Mouse (Mus musculus): ENCODE data around the gene Ldb3. TPM values are rescaled to one million over a fixed set of nuclear protein-coding genes. Genes with fewer than 3 reads are reported as not detected.

The Ldb3 gene
- polyA plus RNA-seq, 1 experiment from 2014 or later: 0.48 TPM

GRCm38 (mm10) chr14:34497346-34497745 lies 91.1 kb downstream of the Ldb3 start:
- no peaks in the 10 kb centered on the region for H3K36me3 ChIP-seq
- H3K27me3 ChIP-seq (ENCODE audit: low read depth, poor library complexity, severe bottlenecking): no peaks in the 10 kb centered on the region
- WGBS: 91% methylated on average over 3 of the region's 3 CpGs
- peaks cover 47% of the 10 kb centered on the region for H3K4me1 ChIP-seq
- H3K9me3 ChIP-seq (replicated peaks): no peaks in the 10 kb centered on the region
- DNase-seq (ENCODE audit: low spot score): no peak
- no peak overlapping the region for H3K4me3 ChIP-seq
- H3K27ac ChIP-seq: no peak overlapping the region

GRCm38 (mm10) chr14:34493682-34494081 lies 94.8 kb downstream of the Ldb3 start:
- Histone ChIP-seq H3K27ac (no peak overlapping the region), H3K9me3 (replicated peaks) (no peaks in the 10 kb centered on the region), H3K27me3 (ENCODE audit: low read depth, poor library complexity, severe bottlenecking) (no peaks in the 10 kb centered on the region), H3K36me3 (0 out of 2 replicates have a peak, but pooled peaks cover 2% of the 10 kb centered on the region), H3K4me3 (no peak overlapping the region), H3K4me1 (peaks cover 25% of the 10 kb centered on the region)
- DNase-seq (ENCODE audit: low spot score): no peak
- WGBS: 91% methylated on average over 3 of the region's 3 CpGs

- Histone ChIP-seq H3K27ac (no peak overlapping the region), H3K27me3 (ENCODE audit: low read depth, poor library complexity, severe bottlenecking) (no peaks in the 10 kb centered on the region), H3K36me3 (0 out of 2 replicates have a peak, but pooled peaks cover 2% of the 10 kb centered on the region), H3K9me3 (replicated peaks) (no peaks in the 10 kb centered on the region), H3K4me1 (peaks cover 20% of the 10 kb centered on the region), H3K4me3 (no peak overlapping the region)
- 87% methylated on average over 2 of the region's 2 CpGs for WGBS
- DNase-seq (ENCODE audit: low spot score): no peak
These were observed 95.8 kb downstream of the Ldb3 start for GRCm38 (mm10) chr14:34492688-34493087.

GRCm38 (mm10) chr14:34490965-34491364 lies 97.5 kb downstream of the Ldb3 start:
- Histone ChIP-seq H3K9me3 (replicated peaks) (no peaks in the 10 kb centered on the region), H3K4me1 (peaks cover 6% of the 10 kb centered on the region), H3K36me3 (0 out of 2 replicates have a peak, but pooled peaks cover 2% of the 10 kb centered on the region), H3K27me3 (ENCODE audit: low read depth, poor library complexity, severe bottlenecking) (no peaks in the 10 kb centered on the region), H3K27ac (no peak overlapping the region), H3K4me3 (no peak overlapping the region)
- WGBS: 86% methylated on average over 1 of the region's 1 CpGs
- no peak for DNase-seq (ENCODE audit: low spot score)

- no peaks in the 10 kb centered on the region for H3K9me3 ChIP-seq (replicated peaks)
- no peak for DNase-seq (ENCODE audit: low spot score)
- no peaks in the 10 kb centered on the region for H3K27me3 ChIP-seq (ENCODE audit: low read depth, poor library complexity, severe bottlenecking)
- 87% methylated on average over 2 of the region's 2 CpGs for WGBS
- 0 out of 2 replicates have a peak, but pooled peaks cover 2% of the 10 kb centered on the region for H3K36me3 ChIP-seq
- H3K4me1 ChIP-seq: peaks cover 2% of the 10 kb centered on the region; the same call in 1 of the 2 replicates
- no peak overlapping the region for H3K27ac ChIP-seq
- H3K4me3 ChIP-seq: no peak overlapping the region
These were observed 98.6 kb downstream of the Ldb3 start for GRCm38 (mm10) chr14:34489928-34490327.

GRCm38 (mm10) chr14:34486169-34486568 lies 102.3 kb downstream of the Ldb3 start:
- WGBS: 75% methylated on average over 8 of the region's 8 CpGs
- Histone ChIP-seq H3K27ac (no peak overlapping the region), H3K4me1 (peaks cover 12% of the 10 kb centered on the region)

GRCm38 (mm10) chr14:34483469-34484341 lies 104.8 kb downstream of the Ldb3 start:
- H3K27ac ChIP-seq: no peak overlapping the region
- no peak overlapping the region for H3K4me3 ChIP-seq
- peaks cover 12% of the 10 kb centered on the region for H3K4me1 ChIP-seq
- no peaks in the 10 kb centered on the region for H3K9me3 ChIP-seq (replicated peaks)
- no peaks in the 10 kb centered on the region for H3K36me3 ChIP-seq
- 59% methylated on average over 6 of the region's 6 CpGs for WGBS
- no peaks in the 10 kb centered on the region for H3K27me3 ChIP-seq (ENCODE audit: low read depth, poor library complexity, severe bottlenecking)
- DNase-seq (ENCODE audit: low spot score): no peak

More at GRCm38 (mm10) chr14:34486169-34486568, 102.3 kb downstream of the Ldb3 start:
- H3K27me3 ChIP-seq (ENCODE audit: low read depth, poor library complexity, severe bottlenecking): no peaks in the 10 kb centered on the region
- no peaks in the 10 kb centered on the region for H3K9me3 ChIP-seq (replicated peaks)
- H3K4me3 ChIP-seq: no peak overlapping the region
- H3K36me3 ChIP-seq: 0 out of 2 replicates have a peak, but pooled peaks cover 2% of the 10 kb centered on the region
- DNase-seq (ENCODE audit: low spot score): no peak

Other genes starting within 250 kb of the Ldb3 start
- not detected in 2 replicates for gene Fam25c, start 233.2 kb downstream of the Ldb3 start, polyA plus RNA-seq (2016; fragmentation: Nextera tagmentation; extraction: Ambion mirVana)
- gene Sncg, start 213.9 kb downstream of the Ldb3 start, polyA plus RNA-seq (2016; fragmentation: Nextera tagmentation; extraction: Ambion mirVana): 2.0 and 3.8 TPM in 2 replicates
- 6.9 and 7.8 TPM in 2 replicates for gene Mmrn2, start 213.2 kb downstream of the Ldb3 start, polyA plus RNA-seq (2016; fragmentation: Nextera tagmentation; extraction: Ambion mirVana)
- 45.7 and 58.5 TPM in 2 replicates for gene Bmpr1a, start 85.3 kb downstream of the Ldb3 start, polyA plus RNA-seq (2016; fragmentation: Nextera tagmentation; extraction: Ambion mirVana)
- gene 9230112D13Rik, start 65.9 kb downstream of the Ldb3 start, polyA plus RNA-seq (2016; fragmentation: Nextera tagmentation; extraction: Ambion mirVana): not detected in 2 replicates
- not detected in 2 replicates for gene Opn4, start 11.5 kb upstream of the Ldb3 start, polyA plus RNA-seq (2016; fragmentation: Nextera tagmentation; extraction: Ambion mirVana)
- gene Wapl, start 85.2 kb upstream of the Ldb3 start, polyA plus RNA-seq (2016; fragmentation: Nextera tagmentation; extraction: Ambion mirVana): 23.2 and 28.2 TPM in 2 replicates
- gene Grid1, start 231.4 kb upstream of the Ldb3 start, polyA plus RNA-seq (2016; fragmentation: Nextera tagmentation; extraction: Ambion mirVana): 0.05 and 0.06 TPM in 2 replicates